Mouse (Mus musculus): Measurements from ENCODE around the gene Vmac. TPM values are rescaled to one million over a fixed set of nuclear protein-coding genes. Genes with fewer than 3 reads are reported as not detected.
A peak's percentile ranks its signal among the peaks of the same experiment; 100 is the strongest.

Vmac gene
- total RNA-seq, 1 experiment, result 7.7 TPM

DNA sequence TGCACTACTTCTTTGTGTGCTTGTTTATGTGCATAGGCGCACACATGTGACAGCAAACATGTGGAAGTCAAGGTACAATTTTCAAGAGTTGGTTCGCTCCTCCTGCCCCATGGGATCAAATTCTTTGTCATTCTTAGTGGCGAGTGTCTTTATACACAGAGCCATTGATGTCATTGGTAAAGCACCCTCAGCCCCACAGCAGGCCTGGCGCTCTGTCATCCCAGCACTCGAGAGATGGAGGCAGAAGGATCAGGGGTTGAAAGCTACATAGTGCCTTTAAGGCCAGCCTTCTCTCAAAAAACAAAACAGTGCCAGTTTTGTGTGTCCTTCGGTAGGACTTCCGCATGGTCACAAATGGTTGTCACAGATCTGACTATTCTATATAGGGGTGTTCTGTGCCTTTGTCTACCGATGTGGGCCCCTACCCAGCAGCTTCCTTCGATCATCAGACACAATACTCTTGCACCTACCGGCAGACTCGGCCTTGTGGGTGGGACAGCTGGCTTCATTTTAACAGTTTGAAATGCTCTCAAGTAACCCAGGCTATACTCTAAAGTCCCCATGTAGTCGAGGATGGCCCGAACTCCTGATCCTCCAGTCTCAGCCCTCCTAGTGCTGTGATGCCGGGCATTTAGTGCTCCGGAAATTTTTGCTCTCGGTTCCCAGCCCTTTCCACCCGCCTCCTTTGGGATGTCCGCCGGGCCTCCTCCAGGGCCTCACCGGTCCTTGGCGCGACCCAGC, 1.7 kb downstream of the Vmac start:
- Histone ChIP-seq H3K36me3 (ENCODE audit: control insufficient read depth, insufficient read depth, low read length, poor library complexity, severe bottlenecking) (peaks cover 19% of the 10 kb centered on the region), H3K4me1 (ENCODE audit: control insufficient read depth in 2 of 2, insufficient read depth in 2 of 2, low read length in 2 of 2, poor library complexity in 1 of 2) (peaks cover 0 to 9% of the 10 kb centered on the region in 2 experiments; a peak in 2 of 4 replicates), H3K9ac (ENCODE audit: insufficient read depth, low read depth, low read length, poor library complexity, severe bottlenecking) (peak overlapping the region; percentile 89), H3K4me3 (ENCODE audit: insufficient read depth in 1 of 2, low read depth in 1 of 2, low read length in 2 of 2, poor library complexity in 1 of 2, severe bottlenecking in 1 of 2) (peak overlapping the region; percentile 94 to 96), H3K27ac (ENCODE audit: insufficient read depth, low read depth, low read length, poor library complexity, severe bottlenecking) (peak overlapping the region; percentile 26), H3K9me3 (ENCODE audit: control insufficient read depth, insufficient read depth, low read depth, low read length) (no peaks in the 10 kb centered on the region)
- DNase-seq (ENCODE audit: low read depth, low spot score), result no peak
- TF ChIP-seq HCFC1 (IDR thresholded peaks at IDR 0.05; ENCODE audit: borderline replicate concordance, insufficient read depth, low read length), result no peak
- no peak for TF ChIP-seq CHD2 (IDR thresholded peaks at IDR 0.05; ENCODE audit: low read depth, low read length)
- no peak for TF ChIP-seq ZNF384 (IDR thresholded peaks at IDR 0.05; ENCODE audit: low read depth, low read length)
- TF ChIP-seq ZC3H11A (IDR thresholded peaks at IDR 0.05; ENCODE audit: borderline replicate concordance, low read depth, low read length), result no peak
- no peak for TF ChIP-seq MAFK (IDR thresholded peaks at IDR 0.05; ENCODE audit: insufficient read depth, low read depth, low read length)
- in situ Hi-C loops (cut with MboI; ENCODE audit: low sequenced_read_pairs in 2 of 2, unreplicated experiment in 2 of 2), result no loop called here

- no peaks in the 10 kb centered on the region for H3K9me3 ChIP-seq (ENCODE audit: control insufficient read depth, insufficient read depth, low read depth, low read length)
- H3K36me3 ChIP-seq (ENCODE audit: control insufficient read depth, insufficient read depth, low read length, poor library complexity, severe bottlenecking), result peaks cover 25% of the 10 kb centered on the region
- in situ Hi-C loops (cut with MboI; ENCODE audit: low sequenced_read_pairs in 2 of 2, unreplicated experiment in 2 of 2), result no loop called here
- no peak overlapping the region for H3K27ac ChIP-seq (ENCODE audit: insufficient read depth, low read depth, low read length, poor library complexity, severe bottlenecking)
- no peak overlapping the region for H3K4me3 ChIP-seq (ENCODE audit: insufficient read depth in 1 of 2, low read depth in 1 of 2, low read length in 2 of 2, poor library complexity in 1 of 2, severe bottlenecking in 1 of 2)
- H3K9ac ChIP-seq (ENCODE audit: insufficient read depth, low read depth, low read length, poor library complexity, severe bottlenecking), result no peak overlapping the region
- H3K4me1 ChIP-seq (ENCODE audit: control insufficient read depth in 2 of 2, insufficient read depth in 2 of 2, low read length in 2 of 2, poor library complexity in 1 of 2), result peaks cover 0 to 14% of the 10 kb centered on the region in 2 experiments; a peak in 2 of 4 replicates
- TF ChIP-seq ZC3H11A (IDR thresholded peaks at IDR 0.05; ENCODE audit: borderline replicate concordance, low read depth, low read length) (no peak), MAFK (IDR thresholded peaks at IDR 0.05; ENCODE audit: insufficient read depth, low read depth, low read length) (no peak), ZNF384 (IDR thresholded peaks at IDR 0.05; ENCODE audit: low read depth, low read length) (no peak), CHD2 (IDR thresholded peaks at IDR 0.05; ENCODE audit: low read depth, low read length) (no peak), HCFC1 (IDR thresholded peaks at IDR 0.05; ENCODE audit: borderline replicate concordance, insufficient read depth, low read length) (no peak)
- no peak for DNase-seq (ENCODE audit: low read depth, low spot score)
Measured at GRCm38 (mm10) chr17:56715360-56715759, 2.5 kb downstream of the Vmac start.

DNA sequence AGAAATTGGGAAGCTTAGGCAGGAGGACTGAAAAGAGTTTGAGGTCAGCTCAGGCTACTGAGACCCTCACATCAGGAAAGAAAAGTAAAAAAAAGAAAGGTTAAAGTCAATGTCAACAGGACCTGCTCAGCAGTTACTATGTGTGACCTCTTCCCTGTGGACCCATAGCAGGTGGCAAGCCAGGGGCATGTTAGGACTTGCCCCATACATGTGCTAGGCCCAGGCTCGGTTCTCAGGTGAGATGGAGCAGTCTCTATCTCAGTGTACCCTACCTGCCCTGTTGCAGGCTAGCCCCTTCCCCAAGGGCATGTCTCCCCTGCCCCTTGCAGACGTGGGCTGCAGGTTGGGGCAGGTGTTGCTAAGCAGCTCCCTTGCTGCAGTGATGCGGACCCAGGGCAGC, 8.1 kb downstream of the Vmac start:
- peaks cover 0 to 29% of the 10 kb centered on the region in 2 experiments; a peak in 2 of 4 replicates for H3K4me1 ChIP-seq (ENCODE audit: control insufficient read depth in 2 of 2, insufficient read depth in 2 of 2, low read length in 2 of 2, poor library complexity in 1 of 2)
- in situ Hi-C loops (cut with MboI; ENCODE audit: low sequenced_read_pairs in 2 of 2, unreplicated experiment in 2 of 2), result no loop called here
- peaks cover 73% of the 10 kb centered on the region for H3K36me3 ChIP-seq (ENCODE audit: control insufficient read depth, insufficient read depth, low read length, poor library complexity, severe bottlenecking)
- TF ChIP-seq ZC3H11A (IDR thresholded peaks at IDR 0.05; ENCODE audit: borderline replicate concordance, low read depth, low read length), result no peak
- TF ChIP-seq MAFK (IDR thresholded peaks at IDR 0.05; ENCODE audit: insufficient read depth, low read depth, low read length), result no peak
- TF ChIP-seq ZNF384 (IDR thresholded peaks at IDR 0.05; ENCODE audit: low read depth, low read length), result no peak
- no peak for TF ChIP-seq CHD2 (IDR thresholded peaks at IDR 0.05; ENCODE audit: low read depth, low read length)
- no peak for TF ChIP-seq HCFC1 (IDR thresholded peaks at IDR 0.05; ENCODE audit: borderline replicate concordance, insufficient read depth, low read length)
- no peak for DNase-seq (ENCODE audit: low read depth, low spot score)
- peak overlapping the region; percentile 82 for H3K27ac ChIP-seq (ENCODE audit: insufficient read depth, low read depth, low read length, poor library complexity, severe bottlenecking)
- peak overlapping the region in 1 of 2 experiments; percentile 29; a peak in 3 of 4 replicates for H3K4me3 ChIP-seq (ENCODE audit: insufficient read depth in 1 of 2, low read depth in 1 of 2, low read length in 2 of 2, poor library complexity in 1 of 2, severe bottlenecking in 1 of 2)
- peak overlapping the region; percentile 60 for H3K9ac ChIP-seq (ENCODE audit: insufficient read depth, low read depth, low read length, poor library complexity, severe bottlenecking)
- H3K9me3 ChIP-seq (ENCODE audit: control insufficient read depth, insufficient read depth, low read depth, low read length), result no peaks in the 10 kb centered on the region

- Histone ChIP-seq H3K4me3 (ENCODE audit: insufficient read depth in 1 of 2, low read depth in 1 of 2, low read length in 2 of 2, poor library complexity in 1 of 2, severe bottlenecking in 1 of 2) (no peak overlapping the region), H3K4me1 (ENCODE audit: control insufficient read depth in 2 of 2, insufficient read depth in 2 of 2, low read length in 2 of 2, poor library complexity in 1 of 2) (peaks cover 0 to 29% of the 10 kb centered on the region in 2 experiments; a peak in 2 of 4 replicates), H3K9me3 (ENCODE audit: control insufficient read depth, insufficient read depth, low read depth, low read length) (no peaks in the 10 kb centered on the region), H3K36me3 (ENCODE audit: control insufficient read depth, insufficient read depth, low read length, poor library complexity, severe bottlenecking) (peaks cover 80% of the 10 kb centered on the region), H3K9ac (ENCODE audit: insufficient read depth, low read depth, low read length, poor library complexity, severe bottlenecking) (peak overlapping the region; percentile 49; the same call in 1 of the 2 replicates), H3K27ac (ENCODE audit: insufficient read depth, low read depth, low read length, poor library complexity, severe bottlenecking) (peak overlapping the region; percentile 82)
- in situ Hi-C loops (cut with MboI; ENCODE audit: low sequenced_read_pairs in 2 of 2, unreplicated experiment in 2 of 2), result no loop called here
- no peak for DNase-seq (ENCODE audit: low read depth, low spot score)
- TF ChIP-seq ZNF384 (IDR thresholded peaks at IDR 0.05; ENCODE audit: low read depth, low read length), result no peak
- no peak for TF ChIP-seq CHD2 (IDR thresholded peaks at IDR 0.05; ENCODE audit: low read depth, low read length)
- no peak for TF ChIP-seq MAFK (IDR thresholded peaks at IDR 0.05; ENCODE audit: insufficient read depth, low read depth, low read length)
- TF ChIP-seq ZC3H11A (IDR thresholded peaks at IDR 0.05; ENCODE audit: borderline replicate concordance, low read depth, low read length), result no peak
- no peak for TF ChIP-seq HCFC1 (IDR thresholded peaks at IDR 0.05; ENCODE audit: borderline replicate concordance, insufficient read depth, low read length)
Measured at GRCm38 (mm10) chr17:56708692-56709091, 9.1 kb downstream of the Vmac start.
